Mouse (Mus musculus): ENCODE data around the gene Dnajc11.

The Dnajc11 gene

GRCm38 (mm10) chr4:151986650-151987049 lies 53.2 kb downstream of the Dnajc11 start:
- no peak for DNase-seq

DNA sequence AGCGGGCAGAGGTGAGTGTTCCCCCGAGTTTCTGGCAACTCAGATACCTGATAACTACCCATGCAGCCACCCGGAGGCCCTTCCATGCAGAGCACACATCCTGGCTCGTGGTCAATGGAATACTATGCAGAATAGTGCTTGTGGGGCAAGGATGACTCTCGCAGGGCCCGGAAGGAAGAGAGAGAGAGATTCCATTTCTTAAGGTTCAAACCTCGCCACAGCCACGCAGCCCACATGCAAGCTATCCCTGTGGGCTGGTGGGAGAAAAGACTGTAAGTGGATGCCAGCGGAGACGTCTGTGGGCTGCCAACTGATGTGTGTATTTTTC lies 54.5 kb downstream of the Dnajc11 start:
- DNase-seq = no peak

GRCm38 (mm10) chr4:151988342-151989109 lies 55.0 kb downstream of the Dnajc11 start, which contains the start of gene Thap3:
TSS of gene Thap3 (minus strand) at chr4:151988997.
- DNase-seq = peak; percentile 77 to 94

GRCm38 (mm10) chr4:151989110-151989488 lies 55.6 kb downstream of the Dnajc11 start:
- no peak for DNase-seq

- no peak for DNase-seq
These were observed 58.6 kb downstream of the Dnajc11 start for GRCm38 (mm10) chr4:151992091-151992490.

- DNase-seq = no peak
These were observed 59.5 kb downstream of the Dnajc11 start for GRCm38 (mm10) chr4:151993035-151993434.

DNA sequence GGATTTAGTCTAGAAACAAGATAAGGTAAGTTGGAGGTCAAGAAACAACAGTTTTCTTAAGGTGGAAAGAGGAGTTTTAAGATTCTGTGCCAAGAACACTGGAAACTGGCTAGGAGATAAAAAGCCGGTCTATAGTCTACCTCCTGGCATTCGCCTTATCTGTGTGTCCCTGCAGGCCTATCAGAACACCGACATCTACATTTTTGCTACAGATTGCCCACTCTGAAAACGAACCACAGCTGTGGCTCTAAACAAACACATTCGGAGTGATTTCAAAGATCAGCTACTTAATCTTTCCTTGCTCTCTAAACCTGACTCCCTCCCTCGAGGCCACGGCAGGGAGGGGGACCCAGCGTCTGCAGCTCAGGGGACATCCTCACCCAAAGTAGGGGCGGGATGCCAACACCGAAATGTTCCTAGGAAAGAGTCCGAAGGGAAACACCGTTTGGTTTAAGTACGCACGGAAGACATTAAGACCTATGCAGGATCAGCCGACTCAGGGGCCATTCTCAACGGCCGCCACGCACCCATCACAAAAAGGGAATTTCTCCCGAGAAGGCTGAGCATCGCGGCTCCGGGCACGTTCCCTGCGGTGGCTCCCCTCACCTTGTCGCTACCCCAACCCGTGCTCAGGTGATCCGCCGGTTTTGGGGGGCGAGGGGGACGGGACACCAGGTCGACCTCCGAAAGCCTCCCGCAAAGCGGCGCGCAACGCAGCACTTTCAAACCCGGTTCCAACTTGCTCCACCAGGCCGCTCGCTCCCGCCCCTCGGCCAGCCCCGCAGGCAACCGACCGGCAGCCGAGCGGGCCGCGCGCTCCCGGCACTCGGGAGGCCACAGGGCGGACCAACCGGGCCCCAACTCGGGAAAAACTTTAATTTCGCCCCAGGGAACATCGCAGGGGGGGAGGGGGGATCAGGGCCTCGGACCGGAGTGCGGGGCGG lies 61.0 kb downstream of the Dnajc11 start:
- DNase-seq = peak in 1 of 2 experiments; percentile 70

DNA sequence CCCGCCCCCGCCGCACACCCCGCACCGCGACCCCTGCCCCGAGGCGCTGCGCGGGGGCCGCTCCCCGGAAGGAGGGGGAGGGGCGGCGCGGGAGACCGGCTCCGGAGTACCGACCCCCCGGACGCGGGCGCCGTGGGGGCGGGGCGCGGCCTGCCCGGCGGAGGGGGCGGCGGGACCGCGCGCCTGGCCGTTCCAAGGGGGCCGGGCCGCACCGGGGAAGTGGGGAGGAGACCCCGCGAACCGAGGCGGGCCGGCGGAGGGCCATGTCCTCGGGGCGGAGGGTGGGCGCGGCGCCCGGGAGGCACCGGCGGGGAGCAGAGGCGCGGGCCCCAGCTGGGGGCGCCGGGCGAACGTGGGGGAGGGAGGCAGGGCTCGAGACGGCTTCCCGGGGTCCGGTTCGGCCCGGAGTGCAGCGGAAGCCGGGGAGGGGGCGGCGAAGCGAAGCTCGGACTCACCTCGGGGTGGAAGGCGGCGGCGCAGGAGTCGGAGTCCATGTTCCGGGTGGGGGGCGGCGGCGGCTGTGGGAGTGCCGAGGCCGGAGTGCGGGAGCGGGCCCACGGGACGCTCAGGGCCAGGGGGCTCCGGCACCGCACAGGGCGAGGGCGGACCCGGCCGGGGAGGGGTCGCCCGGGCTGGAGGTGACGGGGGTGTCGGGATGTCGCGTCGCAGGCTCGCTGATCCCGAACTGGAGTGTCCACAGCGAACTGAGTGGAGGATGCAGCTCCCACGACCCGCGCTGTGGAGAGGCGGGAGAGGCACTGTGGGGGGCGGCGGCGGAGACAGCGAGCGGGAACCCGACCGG lies 62.1 kb downstream of the Dnajc11 start:
- DNase-seq = peak in 1 of 2 experiments; percentile 60

DNA sequence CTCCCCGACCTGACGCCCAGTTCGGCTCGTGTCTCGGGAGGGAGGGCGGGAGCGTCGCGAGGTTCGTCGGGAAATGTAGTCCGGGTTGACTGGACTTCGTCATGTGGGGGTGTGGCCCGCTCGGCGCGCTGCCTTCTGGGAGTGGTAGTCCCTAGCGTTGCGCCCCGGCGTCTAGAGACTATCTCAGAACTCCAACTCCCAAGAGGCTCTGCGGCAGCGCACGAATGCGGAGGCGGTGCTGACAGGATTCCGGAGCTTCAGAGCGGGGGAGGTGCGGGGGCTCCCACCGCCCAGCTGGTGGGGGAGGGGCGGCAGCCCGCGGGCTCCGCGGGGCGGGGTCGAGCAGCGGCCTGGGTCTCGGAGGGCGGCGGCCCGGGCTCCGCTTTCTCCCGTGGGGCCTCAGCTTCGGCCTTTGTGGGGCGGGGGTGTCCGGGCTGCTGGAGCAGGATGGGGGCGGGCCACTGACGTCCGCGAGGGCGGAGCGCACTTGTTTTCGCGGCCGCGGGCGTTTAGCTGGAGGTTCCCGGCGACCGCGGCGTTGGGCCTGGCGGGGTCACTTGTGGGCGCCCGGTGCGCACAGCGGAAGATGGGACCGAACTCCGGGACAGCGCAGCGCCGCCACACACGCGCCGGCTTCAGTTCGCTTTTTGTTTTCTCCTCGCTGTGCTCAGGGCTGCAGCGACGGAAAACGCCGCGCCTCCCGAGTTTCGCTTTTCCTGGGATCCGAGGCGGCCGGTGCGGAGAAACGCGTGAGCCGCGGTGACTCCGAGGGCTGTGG lies 62.9 kb downstream of the Dnajc11 start, which contains the start of gene Phf13:
Phf13 (minus strand) TSS at position 86 of the 778 bp plus-strand sequence.
- DNase-seq = peak; percentile 99

GRCm38 (mm10) chr4:151996951-151997222 lies 63.4 kb downstream of the Dnajc11 start:
- no peak for DNase-seq

GRCm38 (mm10) chr4:151997701-151998100 lies 64.2 kb downstream of the Dnajc11 start:
- no peak for DNase-seq

GRCm38 (mm10) chr4:151999481-151999880 lies 66.0 kb downstream of the Dnajc11 start:
- no peak for DNase-seq

DNA sequence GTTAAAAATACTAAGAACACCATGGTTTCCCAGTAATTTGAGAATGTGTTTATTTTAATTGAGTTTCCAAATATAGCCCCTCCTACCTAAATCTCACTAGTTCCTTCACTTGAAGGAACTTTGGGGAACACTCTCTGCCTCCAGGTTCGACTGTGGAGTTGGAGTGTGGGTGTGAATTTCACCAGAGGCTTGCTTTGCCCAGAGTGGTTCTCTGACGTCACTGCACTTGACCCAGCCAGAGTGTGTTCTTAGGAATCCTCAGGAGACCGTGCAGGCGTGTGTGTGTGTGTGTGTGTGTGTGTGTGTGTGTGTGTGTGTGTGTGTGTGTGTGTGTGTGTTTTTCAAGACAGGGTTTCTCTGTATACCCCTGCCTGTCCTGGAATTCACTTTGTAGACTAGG lies 67.4 kb downstream of the Dnajc11 start:
- no peak for DNase-seq

DNA sequence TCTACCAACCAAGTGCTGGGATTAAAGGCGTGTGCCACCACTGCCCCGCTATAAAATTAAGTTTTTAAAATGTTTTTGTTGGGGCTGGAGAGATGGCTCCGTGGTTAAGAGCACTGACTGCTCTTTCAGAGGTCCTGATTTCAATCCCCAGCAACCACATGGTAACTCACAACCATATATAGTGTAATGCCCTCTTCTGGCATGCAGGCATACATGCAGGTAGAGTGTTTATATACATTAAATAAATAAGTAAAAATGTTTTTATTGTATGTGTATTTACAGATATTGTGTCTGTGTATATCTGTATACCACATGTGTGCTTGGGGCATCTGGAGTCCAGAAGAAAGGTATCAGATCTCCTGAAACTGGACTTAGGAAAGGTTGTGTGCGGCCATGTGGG lies 67.8 kb downstream of the Dnajc11 start:
- no peak for DNase-seq

DNA sequence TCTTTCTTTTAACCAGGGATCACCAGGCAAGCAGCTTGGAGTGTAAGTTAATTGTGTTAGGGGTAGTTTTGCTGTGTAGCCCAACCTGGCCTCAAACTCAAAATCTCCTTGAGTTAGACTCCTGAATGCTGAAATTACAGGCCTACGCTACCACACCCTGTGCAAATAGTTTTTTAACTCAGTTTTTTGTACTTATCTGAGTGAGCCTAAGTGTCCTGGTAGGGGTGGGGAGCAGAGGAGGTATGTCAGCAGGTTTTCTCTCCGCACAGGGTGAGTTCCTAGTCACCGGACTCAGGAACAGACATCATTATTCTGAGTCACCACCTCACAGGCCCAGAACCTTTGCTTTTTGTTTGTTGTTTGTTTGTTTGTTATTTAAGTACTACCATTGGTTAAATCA lies 68.6 kb downstream of the Dnajc11 start:
- DNase-seq = no peak

GRCm38 (mm10) chr4:152006137-152006536 lies 72.6 kb downstream of the Dnajc11 start:
- DNase-seq = peak in 1 of 2 experiments; percentile 59

GRCm38 (mm10) chr4:152006812-152007211 lies 73.3 kb downstream of the Dnajc11 start:
- no peak for DNase-seq

GRCm38 (mm10) chr4:152007481-152008147 lies 74.1 kb downstream of the Dnajc11 start:
- DNase-seq = peak in 1 of 2 experiments; percentile 61

GRCm38 (mm10) chr4:152008148-152008500 lies 74.6 kb downstream of the Dnajc11 start:
- DNase-seq = peak in 1 of 2 experiments; percentile 48

- peak; percentile 96 to 97 for DNase-seq
These were observed 75.2 kb downstream of the Dnajc11 start, which contains the start of gene Klhl21 for GRCm38 (mm10) chr4:152008622-152009075. TSS of gene Klhl21 (plus strand) at chr4:152008803.

All from kidney, postnatal 36 days (tissue).